Mouse (Mus musculus): ENCODE data around the gene Zfp341. TPM values are rescaled to one million over a fixed set of nuclear protein-coding genes. Genes with fewer than 3 reads are reported as not detected.

The Zfp341 gene
- total RNA-seq, 2 experiments from 2014 or later = 1.1 to 7.1 TPM

GRCm38 (mm10) chr2:154583906-154584872, 28.9 kb upstream of the Zfp341 start:
- ATAC-seq (replicated peaks; ENCODE audit: low FRiP score, low TSS enrichment, poor library complexity, severe bottlenecking) = peak; percentile 73

- ATAC-seq (replicated peaks; ENCODE audit: low FRiP score, low TSS enrichment, poor library complexity, severe bottlenecking) = no peak
Observed at GRCm38 (mm10) chr2:154584931-154585601, 28.0 kb upstream of the Zfp341 start.

GRCm38 (mm10) chr2:154586405-154586804, 26.7 kb upstream of the Zfp341 start:
- no peak for ATAC-seq (replicated peaks; ENCODE audit: low FRiP score, low TSS enrichment, poor library complexity, severe bottlenecking)

- no peak for ATAC-seq (replicated peaks; ENCODE audit: low FRiP score, low TSS enrichment, poor library complexity, severe bottlenecking)
Observed at GRCm38 (mm10) chr2:154589051-154589450, 24.0 kb upstream of the Zfp341 start.

GRCm38 (mm10) chr2:154591239-154591638, 21.9 kb upstream of the Zfp341 start:
- no peak for ATAC-seq (replicated peaks; ENCODE audit: low FRiP score, low TSS enrichment, poor library complexity, severe bottlenecking)

GRCm38 (mm10) chr2:154593025-154593424, 20.1 kb upstream of the Zfp341 start:
- ATAC-seq (replicated peaks; ENCODE audit: low FRiP score, low TSS enrichment, poor library complexity, severe bottlenecking) = peak; percentile 81; the same call in 1 of the 2 replicates

- ATAC-seq (replicated peaks; ENCODE audit: low FRiP score, low TSS enrichment, poor library complexity, severe bottlenecking) = no peak
Observed at GRCm38 (mm10) chr2:154595775-154596174, 17.3 kb upstream of the Zfp341 start.

GRCm38 (mm10) chr2:154597399-154597798, 15.7 kb upstream of the Zfp341 start:
- no peak for ATAC-seq (replicated peaks; ENCODE audit: low FRiP score, low TSS enrichment, poor library complexity, severe bottlenecking)

- ATAC-seq (replicated peaks; ENCODE audit: low FRiP score, low TSS enrichment, poor library complexity, severe bottlenecking) = no peak
Observed at GRCm38 (mm10) chr2:154600586-154600985, 12.5 kb upstream of the Zfp341 start.

GRCm38 (mm10) chr2:154601324-154601723, 11.8 kb upstream of the Zfp341 start:
- no peak for ATAC-seq (replicated peaks; ENCODE audit: low FRiP score, low TSS enrichment, poor library complexity, severe bottlenecking)

GRCm38 (mm10) chr2:154603007-154603637, 10.0 kb upstream of the Zfp341 start:
- ATAC-seq (replicated peaks; ENCODE audit: low FRiP score, low TSS enrichment, poor library complexity, severe bottlenecking) = no peak

GRCm38 (mm10) chr2:154603638-154604153, 9.4 kb upstream of the Zfp341 start, which contains the start of gene Pxmp4:
TSS of gene Pxmp4 (minus strand) at chr2:154603708.
- peak; percentile 99 for ATAC-seq (replicated peaks; ENCODE audit: low FRiP score, low TSS enrichment, poor library complexity, severe bottlenecking)

GRCm38 (mm10) chr2:154604156-154604555, 8.9 kb upstream of the Zfp341 start:
- ATAC-seq (replicated peaks; ENCODE audit: low FRiP score, low TSS enrichment, poor library complexity, severe bottlenecking) = peak; percentile 12

- no peak for ATAC-seq (replicated peaks; ENCODE audit: low FRiP score, low TSS enrichment, poor library complexity, severe bottlenecking)
Observed at GRCm38 (mm10) chr2:154606965-154607364, 6.1 kb upstream of the Zfp341 start.

- no peak for ATAC-seq (replicated peaks; ENCODE audit: low FRiP score, low TSS enrichment, poor library complexity, severe bottlenecking)
Observed at GRCm38 (mm10) chr2:154609050-154609767, 3.9 kb upstream of the Zfp341 start.

- ATAC-seq (replicated peaks; ENCODE audit: low FRiP score, low TSS enrichment, poor library complexity, severe bottlenecking) = no peak
Observed at GRCm38 (mm10) chr2:154614841-154615576, 1.9 kb downstream of the Zfp341 start.

- peak; percentile 46 for ATAC-seq (replicated peaks; ENCODE audit: low FRiP score, low TSS enrichment, poor library complexity, severe bottlenecking)
Observed at GRCm38 (mm10) chr2:154615674-154616073, 2.6 kb downstream of the Zfp341 start.

- ATAC-seq (replicated peaks; ENCODE audit: low FRiP score, low TSS enrichment, poor library complexity, severe bottlenecking) = no peak
Observed at GRCm38 (mm10) chr2:154617061-154617460, 4.0 kb downstream of the Zfp341 start.

All from megakaryocyte-erythroid progenitor cell, adult 5-6 weeks (primary cell).